In genomic region chr19:46136639-46137580, GRCm38 (mm10) we compare ENCODE assay signal across 9 mouse cellular contexts. TPM values are rescaled to one million over a fixed set of nuclear protein-coding genes. Genes with fewer than 3 reads are reported as not detected.
DNase-seq lines count a peak whose midpoint lies in the region; ATAC-seq and TF ChIP-seq lines count a peak whose summit lies in the region.
"Had no signal": no experiment of that assay in that cellular context is flagged by ENCODE, and none has a peak within 500 bp of the region (broad histone marks: within the 10 kb centered on the region; RNA-seq: fewer than 3 reads in every experiment).

No protein-coding gene starts in this region.

- H3K27me3 ChIP-seq in G1E (ENCODE audit: insufficient read depth, low read length), result peaks cover 65% of the 10 kb centered on the region
- H3K27me3 ChIP-seq in forebrain, embryonic 16.5 days (replicated peaks; ENCODE audit: control insufficient read depth, insufficient read depth, low read length), result peaks cover 60% of the 10 kb centered on the region

- H3K4me3 ChIP-seq in G1E (ENCODE audit: low read depth, low read length), result peak overlapping the region; percentile 15; the same call in 1 of the 2 replicates
- peak overlapping the region; percentile 65 for H3K4me3 ChIP-seq in brown adipose tissue, adult 24 weeks (ENCODE audit: insufficient read depth, low read depth, low read length)
- peak overlapping the region; percentile 56 for H3K4me3 ChIP-seq in forebrain, embryonic 16.5 days (replicated peaks; ENCODE audit: low read length)

- H3K4me2 ChIP-seq in forebrain, embryonic 16.5 days (ENCODE audit: low read length), result peak overlapping the region; percentile 99

- H3K4me1 ChIP-seq in G1E (ENCODE audit: insufficient read depth, low read depth, low read length), result peaks cover 17% of the 10 kb centered on the region
- peaks cover 2% of the 10 kb centered on the region; the same call in 1 of the 2 replicates for H3K4me1 ChIP-seq in brown adipose tissue, adult 24 weeks (ENCODE audit: control insufficient read depth, insufficient read depth, insufficient read length, low read length)
- H3K4me1 ChIP-seq in forebrain, embryonic 16.5 days (replicated peaks; ENCODE audit: control insufficient read depth, insufficient read depth, low read length), result peaks cover 23% of the 10 kb centered on the region

- H3K27ac ChIP-seq in brown adipose tissue, adult 24 weeks (replicated peaks; ENCODE audit: low read depth, low read length), result no peak overlapping the region
- H3K27ac ChIP-seq in forebrain, embryonic 16.5 days (ENCODE audit: low read length), result no peak overlapping the region
- H3K27ac ChIP-seq: macrophage had no signal

- intact Hi-C loops in heart, postnatal 36 days (cut with DNase I), result loop anchor here (2.0 kb wide), 1 partner anchor 16 kb away; the partner anchor contains the start of gene Gbf1

- peaks cover 10% of the 10 kb centered on the region for H3K9me3 ChIP-seq in G1E (replicated peaks)
- no peaks in the 10 kb centered on the region for H3K9me3 ChIP-seq in forebrain, embryonic 16.5 days (ENCODE audit: control insufficient read depth, low read length)

- peak overlapping the region; percentile 58 for H3K9ac ChIP-seq in forebrain, embryonic 16.5 days (replicated peaks; ENCODE audit: low read depth, low read length)

- peak; percentile 48; the same call in 1 of the 2 replicates for TF ChIP-seq CTCF in G1E (IDR thresholded peaks at IDR 0.05; ENCODE audit: low read depth, low read length)

- no peak for DNase-seq in G1E (ENCODE audit: low spot score)
- peak; percentile 77 to 79 for DNase-seq in heart, postnatal 36 days
- peak; percentile 60 to 74 for DNase-seq in layer of hippocampus, postnatal 10 days (ENCODE audit: low spot score in 2 of 2)
- DNase-seq in lung, postnatal 36 days, result peak; percentile 80
- peak; percentile 59 for DNase-seq in right cerebral cortex, adult 18-20 months
- DNase-seq in urinary bladder, postnatal 10 days (ENCODE audit: low spot score), result peak; percentile 26

- no peaks in the 10 kb centered on the region for H3K36me3 ChIP-seq in G1E (replicated peaks)
- no peaks in the 10 kb centered on the region for H3K36me3 ChIP-seq in forebrain, embryonic 16.5 days (ENCODE audit: control insufficient read depth, insufficient read depth)

- WGBS in forebrain, embryonic 16.5 days, result 2% methylated on average over 49 of the region's 49 CpGs

- peak; percentile 22; the same call in 1 of the 2 replicates for ATAC-seq in G1E (ENCODE audit: extremely low read depth, insufficient number of reproducible peaks, low FRiP score, poor library complexity, severe bottlenecking)
- no peak; the same call in 1 of the 2 replicates for ATAC-seq in forebrain, embryonic 16.5 days

RNA-seq across cellular contexts. Expression of gene Elovl3, which starts 5.2 kb away (rescaled TPM):
- total RNA-seq in G1E (2014; fragmentation: Nextera tagmentation) (not detected in 2 replicates), G1E (2017) (0.06 TPM in 1 of 2 replicates, not detected in the other)
- not detected in 2 replicates for polyA plus RNA-seq in G1E (2012)
- polyA plus RNA-seq in brown adipose tissue, adult 24 weeks (2012; ENCODE audit: insufficient read depth, insufficient read length, missing spikeins), result 35.1 and 159 TPM in 2 replicates
- not detected in 2 replicates for polyA plus RNA-seq in forebrain, embryonic 16.5 days (2015; fragmentation: Nextera tagmentation; extraction: Ambion mirVana)
- under 1 TPM in 1 of 2 experiments, not detected in 1; 0.69 TPM for total RNA-seq in heart, postnatal 36 days (2021)
- not detected for total RNA-seq in layer of hippocampus, postnatal 10 days (2021)
- polyA plus RNA-seq: macrophage had no signal

RNA-seq across cellular contexts. Expression of gene Pitx3, which starts 11.2 kb away (rescaled TPM):
- total RNA-seq in G1E (2014; fragmentation: Nextera tagmentation) (not detected in 2 replicates), G1E (2017) (not detected in 2 replicates)
- polyA plus RNA-seq in G1E (2012), result not detected in 2 replicates
- not detected in 2 replicates for polyA plus RNA-seq in brown adipose tissue, adult 24 weeks (2012; ENCODE audit: insufficient read depth, insufficient read length, missing spikeins)
- 0.24 TPM in 1 of 2 replicates, not detected in the other for polyA plus RNA-seq in forebrain, embryonic 16.5 days (2015; fragmentation: Nextera tagmentation; extraction: Ambion mirVana)
- total RNA-seq in heart, postnatal 36 days (2021), result under 1 TPM; 0.58 to 0.62 TPM
- total RNA-seq in layer of hippocampus, postnatal 10 days (2021), result not detected
- polyA plus RNA-seq: macrophage had no signal

RNA-seq across cellular contexts. Expression of gene Gbf1, which starts 15.4 kb away (rescaled TPM):
- total RNA-seq in G1E (2014; fragmentation: Nextera tagmentation), result 111 and 133 TPM in 2 replicates
- total RNA-seq in G1E (2017), result 25.7 and 33.4 TPM in 2 replicates
- polyA plus RNA-seq in G1E (2012), result 292 and 312 TPM in 2 replicates
- polyA plus RNA-seq in brown adipose tissue, adult 24 weeks (2012; ENCODE audit: insufficient read depth, insufficient read length, missing spikeins), result 21.7 and 24.9 TPM in 2 replicates
- 64.2 and 65.1 TPM in 2 replicates for polyA plus RNA-seq in forebrain, embryonic 16.5 days (2015; fragmentation: Nextera tagmentation; extraction: Ambion mirVana)
- total RNA-seq in heart, postnatal 36 days (2021), result 10 to 100 TPM; 43.2 to 50.4 TPM
- total RNA-seq in layer of hippocampus, postnatal 10 days (2021), result 10 to 100 TPM; 81.1 to 98.1 TPM

Comparison
In these comparisons a context has a peak if more than half of its experiments do, and no peak if none do; other contexts are left out.
1. H3K4me3 ChIP-seq: peak in every context shown above with its lines; median percentile 65 in brown adipose tissue, adult 24 weeks; 56 in forebrain, embryonic 16.5 days; 15 in G1E.